Mouse (Mus musculus): ENCODE data around the gene Pex11g. TPM values are rescaled to one million over a fixed set of nuclear protein-coding genes. Genes with fewer than 3 reads are reported as not detected.

Gene Pex11g
- polyA plus RNA-seq, 1 experiment from 2014 or later, result 4.4 TPM

Other genes with a start within 250 kb of the Pex11g start
- gene Insr, start 188.1 kb downstream of the Pex11g start, polyA plus RNA-seq (2016; fragmentation: Nextera tagmentation; extraction: Ambion mirVana), result 28.1 and 30.4 TPM in 2 replicates
- gene A430078G23Rik, start 114.3 kb downstream of the Pex11g start, polyA plus RNA-seq (2016; fragmentation: Nextera tagmentation; extraction: Ambion mirVana), result not detected in 2 replicates
- gene Arhgef18, start 74.7 kb downstream of the Pex11g start, polyA plus RNA-seq (2016; fragmentation: Nextera tagmentation; extraction: Ambion mirVana), result 9.9 and 11.0 TPM in 2 replicates
- not detected in 2 replicates for gene Tex45, start 3.2 kb upstream of the Pex11g start, polyA plus RNA-seq (2016; fragmentation: Nextera tagmentation; extraction: Ambion mirVana)
- 74.1 and 98.1 TPM in 2 replicates for gene Zfp358, start 25.5 kb upstream of the Pex11g start, polyA plus RNA-seq (2016; fragmentation: Nextera tagmentation; extraction: Ambion mirVana)
- 63.4 and 73.9 TPM in 2 replicates for gene Mcoln1, start 32.8 kb upstream of the Pex11g start, polyA plus RNA-seq (2016; fragmentation: Nextera tagmentation; extraction: Ambion mirVana)
- 22.4 and 23.1 TPM in 2 replicates for gene Pnpla6, start 47.7 kb upstream of the Pex11g start, polyA plus RNA-seq (2016; fragmentation: Nextera tagmentation; extraction: Ambion mirVana)
- gene C330021F23Rik, start 100.3 kb upstream of the Pex11g start, polyA plus RNA-seq (2016; fragmentation: Nextera tagmentation; extraction: Ambion mirVana), result 6.1 and 8.3 TPM in 2 replicates
- 12.4 and 15.4 TPM in 2 replicates for gene Camsap3, start 119.6 kb upstream of the Pex11g start, polyA plus RNA-seq (2016; fragmentation: Nextera tagmentation; extraction: Ambion mirVana)
- gene Xab2, start 153.6 kb upstream of the Pex11g start, polyA plus RNA-seq (2016; fragmentation: Nextera tagmentation; extraction: Ambion mirVana), result 71.6 and 74.6 TPM in 2 replicates
- gene Pet100, start 153.9 kb upstream of the Pex11g start, polyA plus RNA-seq (2016; fragmentation: Nextera tagmentation; extraction: Ambion mirVana), result 97.8 and 115 TPM in 2 replicates
- 0.22 TPM in 1 of 2 replicates, not detected in the other for gene Pcp2, start 157.9 kb upstream of the Pex11g start, polyA plus RNA-seq (2016; fragmentation: Nextera tagmentation; extraction: Ambion mirVana)
- 38.7 and 44.1 TPM in 2 replicates for gene Stxbp2, start 163.3 kb upstream of the Pex11g start, polyA plus RNA-seq (2016; fragmentation: Nextera tagmentation; extraction: Ambion mirVana)
- gene Retn, start 188.1 kb upstream of the Pex11g start, polyA plus RNA-seq (2016; fragmentation: Nextera tagmentation; extraction: Ambion mirVana), result 0.37 and 0.55 TPM in 2 replicates
- gene Mcemp1, start 198.1 kb upstream of the Pex11g start, polyA plus RNA-seq (2016; fragmentation: Nextera tagmentation; extraction: Ambion mirVana), result 0.14 and 0.17 TPM in 2 replicates
- 9.5 and 9.6 TPM in 2 replicates for gene Fcor, start 204.7 kb upstream of the Pex11g start, polyA plus RNA-seq (2016; fragmentation: Nextera tagmentation; extraction: Ambion mirVana)
- gene Trappc5, start 208.6 kb upstream of the Pex11g start, polyA plus RNA-seq (2016; fragmentation: Nextera tagmentation; extraction: Ambion mirVana), result 44.7 and 45.3 TPM in 2 replicates
- 0.22 and 0.31 TPM in 2 replicates for gene Fcer2a, start 226.5 kb upstream of the Pex11g start, polyA plus RNA-seq (2016; fragmentation: Nextera tagmentation; extraction: Ambion mirVana)